Mouse (Mus musculus) left cerebral cortex, postnatal 10 days (tissue): ENCODE data around the gene Ptdss2. TPM values are rescaled to one million over a fixed set of nuclear protein-coding genes. Genes with fewer than 3 reads are reported as not detected.

ENCODE experiments used
- DNase-seq, 2 experiments: peaks; one replicate each; pipeline ENCODE4 v3.0.0; 2021 to 2022; ENCODE audit warnings: low spot score in 2 of 2, mixed read lengths in 1 of 2; ENCODE audit errors: extremely low spot score in 1 of 2
- intact Hi-C: fragments of 180-260 bp; cut with DNase I; formaldehyde crosslinking; loops from one replicate; pipeline ENCODE4 v1.15.1; 2025
- total RNA-seq, 2 experiments: library from RNA; stranded (reverse); gene quantifications; 2 replicates each; pipeline ENCODE4 v1.2.3; 2021

Ptdss2 gene
- total RNA-seq, 2 experiments from 2014 or later = 48.4 to 54.0 TPM

GRCm38 (mm10) chr7:141195754-141196153 is 73.6 kb downstream of the Ptdss2 start:
- DNase-seq = no peak
- intact Hi-C loops = no loop called here

- intact Hi-C loops = no loop called here
Observed at GRCm38 (mm10) chr7:141196619-141197282, 74.6 kb downstream of the Ptdss2 start.

GRCm38 (mm10) chr7:141198121-141198520 is 75.9 kb downstream of the Ptdss2 start:
- intact Hi-C loops = no loop called here
- no peak for DNase-seq

More at GRCm38 (mm10) chr7:141196619-141197282, 74.6 kb downstream of the Ptdss2 start:
- no peak for DNase-seq

GRCm38 (mm10) chr7:141204546-141204945 is 82.4 kb downstream of the Ptdss2 start:
- DNase-seq = no peak
- intact Hi-C loops = no loop called here

- no peak for DNase-seq
- intact Hi-C loops = no loop called here
Observed at GRCm38 (mm10) chr7:141205504-141205903, 83.3 kb downstream of the Ptdss2 start.

- DNase-seq = no peak
- intact Hi-C loops = no loop called here
Observed at GRCm38 (mm10) chr7:141206182-141206937, 84.2 kb downstream of the Ptdss2 start.

Other genes starting within 250 kb of the Ptdss2 start
- 100 to 1,000 TPM; 144 to 153 TPM for gene Psmd13, start 240.4 kb upstream of the Ptdss2 start, total RNA-seq
- gene Sirt3, start 240.1 kb upstream of the Ptdss2 start, total RNA-seq = 10 to 100 TPM; 52.5 to 53.0 TPM
- gene Cox8b, start 221.9 kb upstream of the Ptdss2 start, total RNA-seq = not detected
- gene Nlrp6, start 201.5 kb upstream of the Ptdss2 start, total RNA-seq = under 1 TPM; 0.39 to 0.67 TPM
- 1 to 10 TPM; 2.4 to 3.9 TPM for gene Pgghg, start 181.0 kb upstream of the Ptdss2 start, total RNA-seq
- gene Ifitm5, start 172.1 kb upstream of the Ptdss2 start, total RNA-seq = not detected
- not detected for gene Gm45717, start 166.4 kb upstream of the Ptdss2 start, total RNA-seq
- 10 to 100 TPM; 18.0 to 20.0 TPM for gene Ifitm2, start 166.4 kb upstream of the Ptdss2 start, total RNA-seq
- gene Ifitm1, start 155.2 kb upstream of the Ptdss2 start, total RNA-seq = 1 to 10 TPM; 3.2 to 3.3 TPM
- 1 to 10 TPM; 7.8 to 8.6 TPM for gene Ifitm3, start 111.6 kb upstream of the Ptdss2 start, total RNA-seq
- gene Ifitm6, start 104.5 kb upstream of the Ptdss2 start, total RNA-seq = not detected
- gene Gm17387, start 93.3 kb upstream of the Ptdss2 start, total RNA-seq = not detected
- gene B4galnt4, start 61.3 kb upstream of the Ptdss2 start, total RNA-seq = 100 to 1,000 TPM; 107 to 110 TPM
- not detected for gene Pkp3, start 44.2 kb upstream of the Ptdss2 start, total RNA-seq
- gene Sigirr, start 21.8 kb upstream of the Ptdss2 start, total RNA-seq = 1 to 10 TPM; 2.3 to 2.8 TPM
- not detected for gene Ano9, start 4.6 kb upstream of the Ptdss2 start, total RNA-seq
- 10 to 100 TPM; 20.8 TPM for gene Rnh1, start 50.5 kb downstream of the Ptdss2 start, total RNA-seq
- gene Hras, start 71.6 kb downstream of the Ptdss2 start, total RNA-seq = 100 to 1,000 TPM; 246 to 262 TPM
- gene Lrrc56, start 71.8 kb downstream of the Ptdss2 start, total RNA-seq = 1 to 10 TPM; 4.7 to 4.9 TPM
- gene Lmntd2, start 91.7 kb downstream of the Ptdss2 start, total RNA-seq = not detected
- under 1 TPM; 0.58 to 0.69 TPM for gene Rassf7, start 93.5 kb downstream of the Ptdss2 start, total RNA-seq
- gene Phrf1, start 106.4 kb downstream of the Ptdss2 start, total RNA-seq = 10 to 100 TPM; 63.6 to 69.6 TPM
- gene Irf7, start 144.1 kb downstream of the Ptdss2 start, total RNA-seq = under 1 TPM; 0.22 to 0.58 TPM
- gene Cdhr5, start 154.4 kb downstream of the Ptdss2 start, total RNA-seq = not detected
- gene Sct, start 156.8 kb downstream of the Ptdss2 start, total RNA-seq = not detected
- under 1 TPM; 0.15 to 0.36 TPM for gene Drd4, start 169.6 kb downstream of the Ptdss2 start, total RNA-seq
- 100 to 1,000 TPM; 258 to 269 TPM for gene Deaf1, start 205.3 kb downstream of the Ptdss2 start, total RNA-seq
- 10 to 100 TPM; 21.6 to 23.5 TPM for gene Tmem80, start 205.4 kb downstream of the Ptdss2 start, total RNA-seq
- 1 to 10 TPM; 1.1 to 1.4 TPM for gene Eps8l2, start 216.5 kb downstream of the Ptdss2 start, total RNA-seq